Mouse (Mus musculus) CH12.LX (cell line): ENCODE results near the gene Muc13.

ENCODE experiments used
- CTCF ChIP-seq, 2 experiments: IDR thresholded peaks in 1 of 2; conservative IDR thresholded peaks in 1 of 2; 2 replicates each; pipeline ENCODE4 v1.5.1; 2011 to 2012; ENCODE audit warnings: low read depth in 2 of 2, low read length in 2 of 2, improper control_type of control experiment in 1 of 2, inconsistent platforms in 1 of 2, mild to moderate bottlenecking in 1 of 2, moderate library complexity in 1 of 2
- E2F4 ChIP-seq: IDR thresholded peaks from 2 replicates; pipeline ENCODE4 v1.6.1; 2011; ENCODE audit warnings: low read depth, low read length, improper control_type of control experiment; ENCODE audit not compliant: insufficient replicate concordance
- ETS1 ChIP-seq: conservative IDR thresholded peaks from 2 replicates; pipeline ENCODE4 v1.6.1; 2012; ENCODE audit warnings: low read depth, mild to moderate bottlenecking, inconsistent platforms, low read length, improper control_type of control experiment, moderate library complexity
- MAFK ChIP-seq: IDR thresholded peaks from 2 replicates; pipeline ENCODE4 v1.6.1; 2011; ENCODE audit warnings: low read length, improper control_type of control experiment; ENCODE audit not compliant: insufficient replicate concordance
- RCOR1 ChIP-seq: conservative IDR thresholded peaks from 2 replicates; pipeline ENCODE4 v1.6.1; 2012; ENCODE audit warnings: low read depth, mild to moderate bottlenecking, inconsistent platforms, low read length, improper control_type of control experiment
- USF1 ChIP-seq: IDR thresholded peaks from 2 replicates; pipeline ENCODE4 v1.6.1; 2014; ENCODE audit warnings: low read depth, mild to moderate bottlenecking, inconsistent platforms, low read length, improper control_type of control experiment

- TF ChIP-seq CTCF (conservative IDR thresholded peaks at IDR 0.05 in 1 of 2, IDR thresholded peaks at IDR 0.05 in 1 of 2; ENCODE audit: low read depth in 2 of 2, low read length in 2 of 2): no peak
- TF ChIP-seq USF1: no peak
- TF ChIP-seq ETS1: no peak
- no peak for TF ChIP-seq MAFK
- no peak for TF ChIP-seq RCOR1
- TF ChIP-seq E2F4: no peak
Measured at GRCm38 (mm10) chr16:33832057-33832456, 38.2 kb downstream of the Muc13 start.
